Mouse (Mus musculus) kidney, postnatal 0 days (tissue): ENCODE measurements at regions not wholly inside any gene's neighbourhood (a gene's known extent, or its start where the extent isn't known, plus 50 kb on each side); places are given as distances from the start of the nearest gene placed in this dataset.

ENCODE experiments used
- ATAC-seq: fragments of 200-750 bp; cut with Nextera tagmentation; replicated peaks from 2 replicates; pipeline ENCODE4 v1.8.0; 2017; ENCODE audit warnings: low read depth, moderate number of reproducible peaks, moderate TSS enrichment, moderate library complexity; ENCODE audit not compliant: low FRiP score
- DNase-seq: peaks from one replicate; pipeline ENCODE4 v3.0.0-alpha.2; 2016; ENCODE audit warnings: low spot score
- H3K27ac ChIP-seq: fragments of 300-500 bp; sonication (generic); 2 replicates; pipeline ENCODE4 v1.5.1; 2014; ENCODE audit warnings: mild to moderate bottlenecking
- H3K27me3 ChIP-seq: fragments of 300-500 bp; sonication (generic); 2 replicates; pipeline ENCODE4 v1.6.1; 2014; ENCODE audit warnings: low read length, mixed read lengths; ENCODE audit not compliant: insufficient read depth
- H3K36me3 ChIP-seq: fragments of 300-500 bp; sonication (generic); 2 replicates; pipeline ENCODE4 v1.6.1; 2014; ENCODE audit warnings: low read length, mixed read lengths; ENCODE audit not compliant: insufficient read depth
- H3K4me1 ChIP-seq: fragments of 300-500 bp; sonication (generic); replicated peaks from 2 replicates; pipeline ENCODE4 v1.6.1; 2014; ENCODE audit warnings: antibody characterized with exemption, low read length, mixed read lengths; ENCODE audit not compliant: insufficient read depth
- H3K4me2 ChIP-seq: fragments of 300-500 bp; sonication (generic); 2 replicates; pipeline ENCODE4 v1.6.1; 2014; ENCODE audit warnings: mild to moderate bottlenecking, low read length, moderate library complexity, mixed read lengths
- H3K4me3 ChIP-seq: fragments of 300-500 bp; sonication (generic); replicated peaks from 2 replicates; pipeline ENCODE4 v1.5.1; 2014; ENCODE audit warnings: low read depth, low read length
- H3K9ac ChIP-seq: fragments of 300-500 bp; sonication (generic); 2 replicates; pipeline ENCODE4 v1.6.1; 2014; ENCODE audit warnings: low read depth, low read length
- H3K9me3 ChIP-seq: fragments of 300-500 bp; sonication (generic); replicated peaks from 2 replicates; pipeline ENCODE4 v1.6.1; 2016; ENCODE audit warnings: low read length, inconsistent platforms, mixed read lengths
- CTCF ChIP-seq: IDR thresholded peaks from 2 replicates; pipeline ENCODE4 v1.5.1; 2016; ENCODE audit warnings: antibody characterized with exemption, low read depth, mild to moderate bottlenecking, moderate library complexity
- WGBS: fragments of 180-500 bp; shearing (Covaris S2); extraction: QIAGEN DNeasy Blood & Tissue Kit; methylation state at CpG from one replicate; pipeline ENCODE4 v1.1.7; 2014; 5-methylcytosine and 5-hydroxymethylcytosine counted together

DNA sequence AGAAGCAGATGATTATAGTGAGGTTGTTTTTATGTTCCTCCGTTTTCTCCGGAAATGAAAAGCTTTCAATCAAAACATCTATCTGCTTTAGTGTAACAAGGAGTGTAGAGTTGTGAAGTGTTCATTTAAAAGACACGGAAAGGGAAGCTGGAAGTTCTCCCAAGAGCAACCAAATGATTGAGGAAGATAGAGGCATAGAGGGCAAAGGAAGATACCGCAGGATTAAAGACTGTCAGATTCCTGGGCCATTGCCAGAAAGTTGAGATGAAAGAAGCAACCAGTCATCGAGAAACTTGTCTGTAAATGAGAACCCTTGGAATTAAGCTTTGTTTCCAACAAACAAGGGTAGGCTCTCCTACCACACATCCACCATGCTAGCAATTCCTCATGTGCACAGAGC, 198.1 kb upstream of the Sesn3 start:
- DNase-seq (no peak), ATAC-seq (no peak)
- Histone ChIP-seq H3K27me3 (no peaks in the 10 kb centered on the region), H3K9me3 (no peaks in the 10 kb centered on the region), H3K27ac (no peak overlapping the region), H3K4me3 (no peak overlapping the region), H3K36me3 (no peaks in the 10 kb centered on the region), H3K4me2 (no peak overlapping the region), H3K9ac (no peak overlapping the region), H3K4me1 (no peaks in the 10 kb centered on the region)
- TF ChIP-seq CTCF, result no peak
- 67% methylated on average over 5 of the region's 5 CpGs for WGBS

DNA sequence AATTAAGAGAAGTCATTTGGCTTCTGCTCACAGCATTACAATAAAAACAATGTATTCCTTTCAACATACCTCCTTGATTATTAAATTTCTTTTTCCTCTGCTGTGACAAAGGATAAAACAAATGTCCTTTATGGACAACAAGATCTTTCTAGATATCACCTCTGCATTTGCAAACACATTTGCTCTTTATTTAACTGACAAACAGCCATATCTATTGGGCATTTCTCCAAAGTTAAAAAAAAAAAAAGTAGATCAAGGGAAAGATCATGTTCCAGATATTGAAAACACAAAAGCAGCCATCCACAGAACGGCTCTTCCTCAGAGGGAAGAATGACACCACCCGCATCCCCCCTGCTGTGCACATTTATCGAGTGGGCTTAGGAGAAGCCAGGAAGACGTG, 193.7 kb upstream of the Sesn3 start:
- 29% methylated on average over 4 of the region's 4 CpGs for WGBS
- ATAC-seq (no peak), DNase-seq (no peak)
- no peaks in the 10 kb centered on the region for H3K4me1 ChIP-seq
- no peak overlapping the region for H3K27ac ChIP-seq
- no peak overlapping the region for H3K4me2 ChIP-seq
- no peaks in the 10 kb centered on the region for H3K9me3 ChIP-seq
- H3K4me3 ChIP-seq, result no peak overlapping the region
- no peak for TF ChIP-seq CTCF
- no peak overlapping the region for H3K9ac ChIP-seq
- H3K36me3 ChIP-seq, result no peaks in the 10 kb centered on the region
- no peaks in the 10 kb centered on the region for H3K27me3 ChIP-seq

DNA sequence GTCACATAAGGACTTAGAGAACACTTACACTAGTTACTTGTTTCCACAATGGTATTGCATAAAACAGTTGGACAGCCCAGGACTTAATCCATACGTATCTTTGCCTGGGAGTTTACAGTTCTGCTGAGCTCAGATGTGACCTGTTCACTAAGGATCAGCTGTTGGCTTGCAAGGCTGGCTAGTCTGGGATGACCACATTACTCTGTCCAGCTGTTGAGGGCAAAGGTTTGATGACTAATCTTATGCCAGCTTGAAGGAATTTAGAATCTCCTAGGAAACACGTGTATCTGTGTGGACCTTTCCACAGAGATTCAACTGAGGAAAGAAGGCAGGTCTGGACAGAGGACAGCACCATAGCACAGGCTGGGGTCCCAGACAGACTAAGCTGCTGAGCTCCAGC, 188.7 kb upstream of the Sesn3 start:
- Histone ChIP-seq H3K4me1 (no peaks in the 10 kb centered on the region), H3K9me3 (no peaks in the 10 kb centered on the region), H3K9ac (no peak overlapping the region), H3K27ac (no peak overlapping the region), H3K4me2 (no peak overlapping the region), H3K4me3 (no peak overlapping the region), H3K27me3 (no peaks in the 10 kb centered on the region), H3K36me3 (no peaks in the 10 kb centered on the region)
- TF ChIP-seq CTCF, result no peak
- DNase-seq, result no peak
- peak; percentile 76; the same call in 1 of the 2 replicates for ATAC-seq
- 39% methylated on average over 2 of the region's 2 CpGs for WGBS

DNA sequence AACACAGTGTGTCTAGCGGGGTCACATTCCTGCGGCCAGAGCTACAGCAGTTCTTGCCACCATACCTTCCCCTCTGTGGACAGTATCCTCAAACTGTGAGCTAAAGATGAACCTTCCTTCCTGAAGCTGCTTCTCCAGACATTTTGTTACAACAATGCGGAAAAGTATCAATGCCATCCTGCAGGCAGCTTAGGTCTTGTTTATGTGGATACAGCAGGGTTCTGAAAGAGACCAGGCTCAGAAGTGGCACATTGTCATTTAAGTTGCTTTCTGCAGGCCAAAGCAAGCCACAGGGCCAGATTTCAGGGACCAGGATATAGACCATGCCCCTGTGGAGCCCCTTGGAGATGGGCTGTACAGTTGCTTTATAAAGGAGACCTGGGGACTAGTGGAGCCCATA, 188.3 kb upstream of the Sesn3 start:
- H3K27me3 ChIP-seq, result no peaks in the 10 kb centered on the region
- H3K4me2 ChIP-seq, result no peak overlapping the region
- 83% methylated on average over 3 of the region's 3 CpGs for WGBS
- H3K9ac ChIP-seq, result no peak overlapping the region
- H3K4me3 ChIP-seq, result no peak overlapping the region
- H3K4me1 ChIP-seq, result no peaks in the 10 kb centered on the region
- no peak overlapping the region for H3K27ac ChIP-seq
- DNase-seq (no peak), ATAC-seq (no peak)
- TF ChIP-seq CTCF, result no peak
- no peaks in the 10 kb centered on the region for H3K36me3 ChIP-seq
- H3K9me3 ChIP-seq, result no peaks in the 10 kb centered on the region

DNA sequence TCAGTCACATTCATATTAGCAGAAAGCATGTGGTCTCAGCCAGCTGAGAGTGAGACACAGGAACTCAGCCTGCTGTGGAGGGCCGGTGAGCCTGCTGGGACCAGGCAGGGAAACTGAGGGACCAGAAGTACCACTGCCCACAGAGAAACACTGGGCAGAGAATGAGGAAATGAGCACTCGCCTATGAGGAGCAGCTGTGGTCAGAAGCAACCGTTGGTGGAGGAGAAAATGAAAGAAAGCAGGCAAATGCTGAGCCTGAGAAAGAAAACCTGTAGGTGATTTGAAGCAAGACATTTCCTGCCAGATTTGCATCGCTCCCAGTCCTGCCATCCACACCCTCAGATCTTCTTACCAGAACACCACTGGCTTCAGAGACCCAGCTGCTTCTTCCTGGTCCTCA, 187.0 kb upstream of the Sesn3 start:
- H3K36me3 ChIP-seq, result no peaks in the 10 kb centered on the region
- no peak overlapping the region for H3K27ac ChIP-seq
- 80% methylated on average over 4 of the region's 4 CpGs for WGBS
- H3K27me3 ChIP-seq, result no peaks in the 10 kb centered on the region
- TF ChIP-seq CTCF, result no peak
- ATAC-seq, result no peak
- no peaks in the 10 kb centered on the region for H3K4me1 ChIP-seq
- no peaks in the 10 kb centered on the region for H3K9me3 ChIP-seq
- no peak overlapping the region for H3K4me2 ChIP-seq
- no peak for DNase-seq
- no peak overlapping the region for H3K9ac ChIP-seq
- H3K4me3 ChIP-seq, result no peak overlapping the region

DNA sequence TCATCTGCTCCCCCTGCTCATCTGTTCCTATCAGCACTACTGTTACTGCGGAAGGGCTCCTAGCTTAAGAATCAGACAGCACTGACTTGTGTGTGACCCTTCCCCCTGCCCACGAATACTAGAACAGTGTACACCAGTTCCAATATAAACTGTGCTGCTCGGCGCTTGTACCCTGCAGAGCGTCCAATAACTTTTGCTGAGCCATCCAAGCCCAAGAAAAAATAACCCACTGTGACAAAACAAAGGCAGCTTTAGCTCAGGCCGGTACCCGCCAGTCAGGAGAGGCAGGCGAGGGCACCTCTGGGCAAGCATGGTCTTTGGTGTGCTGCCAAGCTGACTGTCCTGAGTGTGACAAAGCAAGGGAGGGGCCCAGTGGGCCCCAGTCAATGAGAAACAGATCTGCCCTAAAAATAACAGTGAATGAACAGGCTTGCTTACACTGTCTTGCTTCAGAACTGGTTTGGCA, 185.0 kb upstream of the Sesn3 start:
- H3K27me3 ChIP-seq, result no peaks in the 10 kb centered on the region
- H3K27ac ChIP-seq, result no peak overlapping the region
- 63% methylated on average over 8 of the region's 8 CpGs for WGBS
- ATAC-seq (no peak), DNase-seq (no peak)
- H3K4me2 ChIP-seq, result no peak overlapping the region
- H3K4me3 ChIP-seq, result no peak overlapping the region
- no peak overlapping the region for H3K9ac ChIP-seq
- H3K9me3 ChIP-seq, result no peaks in the 10 kb centered on the region
- H3K36me3 ChIP-seq, result no peaks in the 10 kb centered on the region
- TF ChIP-seq CTCF, result no peak
- H3K4me1 ChIP-seq, result no peaks in the 10 kb centered on the region

DNA sequence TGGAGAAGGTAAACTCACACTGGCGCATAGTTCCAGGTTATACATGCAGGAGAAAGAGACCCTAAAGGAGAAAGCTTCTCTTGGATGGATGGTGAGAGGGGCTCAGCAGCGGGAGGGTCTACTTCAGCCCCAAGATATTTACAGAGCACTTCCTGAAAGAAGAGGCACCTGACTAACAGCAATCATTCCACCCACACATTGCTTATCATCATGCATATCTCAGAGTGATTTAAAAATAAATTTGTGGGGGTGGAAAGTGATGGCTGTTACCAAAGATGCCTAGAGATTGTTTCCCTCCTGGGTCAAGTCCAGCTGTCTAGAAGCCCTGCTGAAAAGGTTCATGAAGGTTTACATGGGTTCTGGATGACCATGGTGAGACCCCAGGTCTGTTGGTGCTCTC, 184.4 kb upstream of the Sesn3 start:
- 88% methylated on average over 2 of the region's 2 CpGs for WGBS
- no peak for ATAC-seq
- DNase-seq, result no peak

More for the DNA sequence above, 184.4 kb upstream of the Sesn3 start:
- Histone ChIP-seq H3K9me3 (no peaks in the 10 kb centered on the region), H3K4me2 (no peak overlapping the region), H3K27me3 (no peaks in the 10 kb centered on the region), H3K4me1 (no peaks in the 10 kb centered on the region), H3K9ac (no peak overlapping the region), H3K4me3 (no peak overlapping the region), H3K36me3 (no peaks in the 10 kb centered on the region), H3K27ac (no peak overlapping the region)
- TF ChIP-seq CTCF, result no peak
